Mouse (Mus musculus): ENCODE measurements at regions not wholly inside any gene's neighbourhood (a gene's known extent, or its start where the extent isn't known, plus 50 kb on each side); places are given as distances from the start of the nearest gene placed in this dataset.

DNA sequence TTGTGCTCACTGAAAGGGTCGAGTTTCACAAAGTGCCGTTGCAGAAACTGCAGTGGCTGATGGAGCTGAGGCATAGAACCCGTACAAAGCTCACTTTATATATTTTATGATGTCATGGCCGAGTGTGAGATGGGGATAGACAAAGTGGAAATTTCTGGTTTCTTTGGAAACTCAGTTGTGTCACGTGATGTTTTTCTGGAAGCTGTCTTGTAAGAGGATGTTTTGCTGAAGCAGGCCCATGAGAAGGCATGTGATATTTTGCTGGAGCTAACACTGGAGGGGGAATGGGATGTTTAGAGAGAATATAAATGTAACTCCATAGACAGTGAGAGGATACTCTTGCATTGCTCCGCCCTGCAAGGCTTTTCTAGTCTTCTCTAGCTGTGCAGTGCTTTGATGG is 311.7 kb downstream of the Tmem132b start:
- 83% methylated on average over 6 of the region's 6 CpGs for WGBS
- Histone ChIP-seq H3K36me3 (ENCODE audit: control insufficient read depth, insufficient read depth, low read length) (no peaks in the 10 kb centered on the region), H3K9me3 (ENCODE audit: control insufficient read depth, low read length) (no peaks in the 10 kb centered on the region), H3K4me1 (ENCODE audit: control insufficient read depth, insufficient read depth, low read length) (no peaks in the 10 kb centered on the region), H3K27ac (ENCODE audit: low read depth, low read length) (no peak overlapping the region), H3K4me2 (ENCODE audit: low read depth, low read length) (no peak overlapping the region), H3K27me3 (ENCODE audit: control insufficient read depth, insufficient read depth, low read length) (no peaks in the 10 kb centered on the region), H3K4me3 (ENCODE audit: low read depth, low read length) (no peak overlapping the region), H3K9ac (replicated peaks; ENCODE audit: low read depth, low read length) (no peak overlapping the region)
- no peak for ATAC-seq (ENCODE audit: low read depth)

- Histone ChIP-seq H3K9me3 (ENCODE audit: control insufficient read depth, low read length) (no peaks in the 10 kb centered on the region), H3K4me2 (ENCODE audit: low read depth, low read length) (no peak overlapping the region), H3K9ac (replicated peaks; ENCODE audit: low read depth, low read length) (no peak overlapping the region), H3K27me3 (ENCODE audit: control insufficient read depth, insufficient read depth, low read length) (no peaks in the 10 kb centered on the region), H3K4me3 (ENCODE audit: low read depth, low read length) (no peak overlapping the region), H3K36me3 (ENCODE audit: control insufficient read depth, insufficient read depth, low read length) (no peaks in the 10 kb centered on the region), H3K4me1 (ENCODE audit: control insufficient read depth, insufficient read depth, low read length) (no peaks in the 10 kb centered on the region), H3K27ac (ENCODE audit: low read depth, low read length) (no peak overlapping the region)
- no peak for ATAC-seq (ENCODE audit: low read depth)
- WGBS, result 88% methylated on average over 7 of the region's 7 CpGs
These were observed 318.1 kb downstream of the Tmem132b start for GRCm38 (mm10) chr5:125849722-125850121.

DNA sequence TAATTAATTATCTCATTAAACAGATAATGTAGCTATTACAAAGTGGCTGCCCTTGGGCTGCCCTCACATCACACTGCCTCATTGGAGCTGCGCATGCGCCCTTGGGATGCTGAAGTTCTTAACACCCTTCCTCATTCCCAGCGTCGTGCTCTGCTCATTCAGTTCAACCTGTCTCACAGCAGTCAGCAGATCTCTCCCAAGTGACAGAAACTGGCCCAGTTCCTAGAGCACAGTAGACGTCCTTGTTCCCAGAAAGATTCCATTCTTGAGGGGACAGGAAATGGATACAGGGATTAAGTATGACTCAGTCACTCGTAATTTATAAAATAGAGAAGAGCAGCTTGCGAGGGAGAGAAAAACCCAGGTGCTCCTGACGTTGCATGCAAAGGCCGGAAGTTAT is 344.7 kb downstream of the Tmem132b start:
- no peak overlapping the region for H3K9ac ChIP-seq (replicated peaks; ENCODE audit: low read depth, low read length)
- H3K27ac ChIP-seq (ENCODE audit: low read depth, low read length), result no peak overlapping the region
- WGBS, result 80% methylated on average over 9 of the region's 9 CpGs
- H3K4me2 ChIP-seq (ENCODE audit: low read depth, low read length), result no peak overlapping the region
- H3K4me3 ChIP-seq (ENCODE audit: low read depth, low read length), result no peak overlapping the region
- H3K27me3 ChIP-seq (ENCODE audit: control insufficient read depth, insufficient read depth, low read length), result no peaks in the 10 kb centered on the region
- H3K36me3 ChIP-seq (ENCODE audit: control insufficient read depth, insufficient read depth, low read length), result no peaks in the 10 kb centered on the region
- no peak for ATAC-seq (ENCODE audit: low read depth)
- no peaks in the 10 kb centered on the region for H3K4me1 ChIP-seq (ENCODE audit: control insufficient read depth, insufficient read depth, low read length)
- no peaks in the 10 kb centered on the region for H3K9me3 ChIP-seq (ENCODE audit: control insufficient read depth, low read length)

- ATAC-seq (ENCODE audit: low read depth), result no peak
- H3K27ac ChIP-seq (ENCODE audit: low read depth, low read length), result no peak overlapping the region
- H3K27me3 ChIP-seq (ENCODE audit: control insufficient read depth, insufficient read depth, low read length), result no peaks in the 10 kb centered on the region
- H3K4me2 ChIP-seq (ENCODE audit: low read depth, low read length), result no peak overlapping the region
- no peaks in the 10 kb centered on the region for H3K36me3 ChIP-seq (ENCODE audit: control insufficient read depth, insufficient read depth, low read length)
- no peak overlapping the region for H3K9ac ChIP-seq (replicated peaks; ENCODE audit: low read depth, low read length)
- H3K9me3 ChIP-seq (ENCODE audit: control insufficient read depth, low read length), result no peaks in the 10 kb centered on the region
- H3K4me1 ChIP-seq (ENCODE audit: control insufficient read depth, insufficient read depth, low read length), result no peaks in the 10 kb centered on the region
- WGBS, result 92% methylated on average over 2 of the region's 2 CpGs
- H3K4me3 ChIP-seq (ENCODE audit: low read depth, low read length), result no peak overlapping the region
These were observed 357.3 kb downstream of the Tmem132b start for GRCm38 (mm10) chr5:125888840-125889239.

- no peak overlapping the region for H3K4me2 ChIP-seq (ENCODE audit: low read depth, low read length)
- WGBS, result 90% methylated on average over 6 of the region's 6 CpGs
- no peak for ATAC-seq (ENCODE audit: low read depth)
- H3K9me3 ChIP-seq (ENCODE audit: control insufficient read depth, low read length), result no peaks in the 10 kb centered on the region
- no peak overlapping the region for H3K27ac ChIP-seq (ENCODE audit: low read depth, low read length)
- H3K4me3 ChIP-seq (ENCODE audit: low read depth, low read length), result no peak overlapping the region
- no peak overlapping the region for H3K9ac ChIP-seq (replicated peaks; ENCODE audit: low read depth, low read length)
- H3K27me3 ChIP-seq (ENCODE audit: control insufficient read depth, insufficient read depth, low read length), result no peaks in the 10 kb centered on the region
- no peaks in the 10 kb centered on the region for H3K4me1 ChIP-seq (ENCODE audit: control insufficient read depth, insufficient read depth, low read length)
- H3K36me3 ChIP-seq (ENCODE audit: control insufficient read depth, insufficient read depth, low read length), result no peaks in the 10 kb centered on the region
These were observed 362.3 kb downstream of the Tmem132b start for GRCm38 (mm10) chr5:125893864-125894263.

- H3K4me1 ChIP-seq (ENCODE audit: control insufficient read depth, insufficient read depth, low read length), result no peaks in the 10 kb centered on the region
- no peak overlapping the region for H3K4me3 ChIP-seq (ENCODE audit: low read depth, low read length)
- no peak overlapping the region for H3K4me2 ChIP-seq (ENCODE audit: low read depth, low read length)
- H3K9ac ChIP-seq (replicated peaks; ENCODE audit: low read depth, low read length), result no peak overlapping the region
- H3K27me3 ChIP-seq (ENCODE audit: control insufficient read depth, insufficient read depth, low read length), result no peaks in the 10 kb centered on the region
- no peaks in the 10 kb centered on the region for H3K36me3 ChIP-seq (ENCODE audit: control insufficient read depth, insufficient read depth, low read length)
- no peak overlapping the region for H3K27ac ChIP-seq (ENCODE audit: low read depth, low read length)
- no peaks in the 10 kb centered on the region for H3K9me3 ChIP-seq (ENCODE audit: control insufficient read depth, low read length)
- no peak for ATAC-seq (ENCODE audit: low read depth)
- WGBS, result 78% methylated on average over 4 of the region's 4 CpGs
These were observed 370.5 kb downstream of the Tmem132b start for GRCm38 (mm10) chr5:125902038-125902437.

DNA sequence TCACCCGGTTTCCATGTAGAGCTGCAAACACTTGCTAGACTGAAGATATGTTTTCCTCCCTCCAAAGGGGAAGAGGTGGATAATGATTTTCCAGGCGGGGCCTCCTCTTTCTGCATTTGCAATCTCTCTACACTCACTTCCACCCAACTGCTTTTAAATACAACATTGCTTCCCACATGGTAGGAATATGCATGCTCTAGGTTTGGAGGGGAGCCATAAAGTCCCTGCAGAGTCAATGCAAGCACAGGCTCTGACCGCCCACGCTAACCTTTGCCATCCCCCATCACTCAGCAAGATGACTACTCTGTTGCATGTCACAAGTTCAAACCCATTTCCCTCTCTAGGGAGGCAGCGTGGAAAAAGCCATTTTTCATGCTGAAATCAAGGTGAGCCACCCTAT is 372.9 kb downstream of the Tmem132b start:
- H3K27ac ChIP-seq (ENCODE audit: low read depth, low read length), result no peak overlapping the region
- 68% methylated on average over 5 of the region's 5 CpGs for WGBS

DNA sequence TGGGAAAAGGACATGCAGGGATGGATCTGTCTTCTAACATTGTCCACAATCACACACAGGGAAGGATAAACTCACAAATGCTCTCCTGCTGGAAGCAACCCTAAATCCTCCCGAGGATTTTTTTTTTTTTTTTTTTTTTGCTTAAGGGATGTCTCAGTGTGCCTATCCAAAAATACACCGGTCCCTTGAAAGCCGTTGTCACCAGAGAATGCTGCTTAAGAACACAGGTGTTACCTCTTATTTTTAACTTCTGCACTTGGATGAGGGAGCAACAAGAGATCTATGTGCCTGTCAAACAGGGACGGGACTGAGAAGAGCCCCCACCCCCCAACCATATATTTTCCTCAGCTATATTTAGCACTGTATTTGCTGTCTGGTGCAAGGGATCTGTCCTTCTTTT is 375.8 kb downstream of the Tmem132b start:
- H3K4me1 ChIP-seq (ENCODE audit: control insufficient read depth, insufficient read depth, low read length), result no peaks in the 10 kb centered on the region
- no peak overlapping the region for H3K9ac ChIP-seq (replicated peaks; ENCODE audit: low read depth, low read length)
- ATAC-seq (ENCODE audit: low read depth), result no peak
- no peak overlapping the region for H3K4me2 ChIP-seq (ENCODE audit: low read depth, low read length)
- H3K9me3 ChIP-seq (ENCODE audit: control insufficient read depth, low read length), result no peaks in the 10 kb centered on the region
- WGBS, result 85% methylated on average over 4 of the region's 4 CpGs
- no peaks in the 10 kb centered on the region for H3K36me3 ChIP-seq (ENCODE audit: control insufficient read depth, insufficient read depth, low read length)
- no peak overlapping the region for H3K4me3 ChIP-seq (ENCODE audit: low read depth, low read length)
- no peak overlapping the region for H3K27ac ChIP-seq (ENCODE audit: low read depth, low read length)
- H3K27me3 ChIP-seq (ENCODE audit: control insufficient read depth, insufficient read depth, low read length), result no peaks in the 10 kb centered on the region

More for the DNA sequence above, 372.9 kb downstream of the Tmem132b start:
- no peak overlapping the region for H3K9ac ChIP-seq (replicated peaks; ENCODE audit: low read depth, low read length)
- no peaks in the 10 kb centered on the region for H3K36me3 ChIP-seq (ENCODE audit: control insufficient read depth, insufficient read depth, low read length)
- no peaks in the 10 kb centered on the region for H3K4me1 ChIP-seq (ENCODE audit: control insufficient read depth, insufficient read depth, low read length)
- no peaks in the 10 kb centered on the region for H3K27me3 ChIP-seq (ENCODE audit: control insufficient read depth, insufficient read depth, low read length)
- ATAC-seq (ENCODE audit: low read depth), result no peak
- no peak overlapping the region for H3K4me3 ChIP-seq (ENCODE audit: low read depth, low read length)
- no peak overlapping the region for H3K4me2 ChIP-seq (ENCODE audit: low read depth, low read length)
- no peaks in the 10 kb centered on the region for H3K9me3 ChIP-seq (ENCODE audit: control insufficient read depth, low read length)

DNA sequence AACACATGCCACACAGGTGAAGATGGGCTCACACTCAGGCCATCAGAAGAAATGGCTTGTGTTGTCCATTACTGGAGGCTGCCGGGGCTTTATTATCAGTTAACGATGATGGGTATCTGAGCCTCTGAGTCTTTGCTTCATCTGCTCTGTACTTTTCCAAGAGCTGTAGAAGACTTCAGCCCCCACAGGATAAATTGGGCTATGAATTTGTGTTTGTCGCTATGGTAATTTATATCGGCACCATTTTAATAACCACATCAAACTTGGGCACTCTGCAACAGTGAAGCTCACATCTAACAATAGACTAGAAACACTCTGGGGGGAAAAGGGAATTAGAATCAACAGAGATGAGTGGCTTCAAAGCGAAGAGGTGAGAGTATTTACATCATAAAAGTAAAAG is 376.3 kb downstream of the Tmem132b start:
- Histone ChIP-seq H3K9ac (replicated peaks; ENCODE audit: low read depth, low read length) (no peak overlapping the region), H3K9me3 (ENCODE audit: control insufficient read depth, low read length) (no peaks in the 10 kb centered on the region), H3K36me3 (ENCODE audit: control insufficient read depth, insufficient read depth, low read length) (no peaks in the 10 kb centered on the region), H3K4me1 (ENCODE audit: control insufficient read depth, insufficient read depth, low read length) (no peaks in the 10 kb centered on the region), H3K27ac (ENCODE audit: low read depth, low read length) (no peak overlapping the region), H3K27me3 (ENCODE audit: control insufficient read depth, insufficient read depth, low read length) (no peaks in the 10 kb centered on the region), H3K4me2 (ENCODE audit: low read depth, low read length) (no peak overlapping the region), H3K4me3 (ENCODE audit: low read depth, low read length) (no peak overlapping the region)
- 87% methylated on average over 5 of the region's 5 CpGs for WGBS
- ATAC-seq (ENCODE audit: low read depth), result no peak

- H3K9me3 ChIP-seq (ENCODE audit: control insufficient read depth, low read length), result no peaks in the 10 kb centered on the region
- no peak for ATAC-seq (ENCODE audit: low read depth)
- no peak overlapping the region for H3K9ac ChIP-seq (replicated peaks; ENCODE audit: low read depth, low read length)
- 0 out of 2 replicates have a peak, but pooled peaks cover 3% of the 10 kb centered on the region for H3K4me1 ChIP-seq (ENCODE audit: control insufficient read depth, insufficient read depth, low read length)
- no peaks in the 10 kb centered on the region for H3K27me3 ChIP-seq (ENCODE audit: control insufficient read depth, insufficient read depth, low read length)
- 92% methylated on average over 4 of the region's 4 CpGs for WGBS
- no peaks in the 10 kb centered on the region for H3K36me3 ChIP-seq (ENCODE audit: control insufficient read depth, insufficient read depth, low read length)
- no peak overlapping the region for H3K4me3 ChIP-seq (ENCODE audit: low read depth, low read length)
- H3K27ac ChIP-seq (ENCODE audit: low read depth, low read length), result no peak overlapping the region
- no peak overlapping the region for H3K4me2 ChIP-seq (ENCODE audit: low read depth, low read length)
These were observed 384.3 kb downstream of the Tmem132b start for GRCm38 (mm10) chr5:125915857-125916256.
